Mouse (Mus musculus) myocyte (in vitro differentiated cells): ENCODE data around the gene Lcmt1.

Experiments used
- CEBPB ChIP-seq: IDR thresholded peaks from 2 replicates; pipeline ENCODE4 v1.6.1; 2011; ENCODE audit warnings: mild to moderate bottlenecking, moderate library complexity; ENCODE audit not compliant: poor library complexity, insufficient read depth, severe bottlenecking
- E2F4 ChIP-seq: IDR thresholded peaks from one replicate; pipeline ENCODE4 v1.6.1; 2011; ENCODE audit warnings: mild to moderate bottlenecking, control low read depth, moderate library complexity; ENCODE audit not compliant: insufficient read depth
- MAX ChIP-seq: IDR thresholded peaks from one replicate; pipeline ENCODE4 v1.6.1; 2011; ENCODE audit warnings: low read depth, mild to moderate bottlenecking, control low read depth
- MYOD1 ChIP-seq, 3 experiments: IDR thresholded peaks; one replicate each; pipeline ENCODE4 v1.6.1; 2011; ENCODE audit warnings: control low read depth in 2 of 3, low read depth in 2 of 3, mild to moderate bottlenecking in 2 of 3, moderate library complexity in 1 of 3; ENCODE audit not compliant: insufficient read length in 2 of 3, control insufficient read depth in 1 of 3
- MYOG ChIP-seq, 3 experiments: IDR thresholded peaks; one replicate each; pipeline ENCODE4 v1.6.1; 2011; ENCODE audit warnings: control low read depth in 2 of 3, low read depth in 2 of 3, mild to moderate bottlenecking in 2 of 3; ENCODE audit not compliant: insufficient read length in 2 of 3, control insufficient read depth in 1 of 3, insufficient read depth in 1 of 3
- POLR2A ChIP-seq: IDR thresholded peaks from one replicate; pipeline ENCODE4 v1.6.1; 2011; ENCODE audit warnings: low read depth, mild to moderate bottlenecking, control low read depth, moderate library complexity; ENCODE audit not compliant: insufficient read length
- REST ChIP-seq: IDR thresholded peaks from one replicate; pipeline ENCODE4 v1.6.1; 2011; ENCODE audit warnings: mild to moderate bottlenecking, control low read depth, moderate library complexity; ENCODE audit not compliant: insufficient read depth, insufficient read length
- TCF12 ChIP-seq: IDR thresholded peaks from one replicate; pipeline ENCODE4 v1.6.1; 2011; ENCODE audit warnings: mild to moderate bottlenecking, control low read depth; ENCODE audit not compliant: poor library complexity, insufficient read depth, severe bottlenecking
- USF1 ChIP-seq: IDR thresholded peaks from one replicate; pipeline ENCODE4 v1.6.1; 2011; ENCODE audit warnings: low read depth, mild to moderate bottlenecking, control low read depth, moderate library complexity

- TF ChIP-seq POLR2A (no peak), USF1 (no peak), TCF12 (no peak), MYOG (IDR thresholded peaks at IDR 0.05; ENCODE audit: control insufficient read depth in 1 of 3, insufficient read depth in 1 of 3, insufficient read length in 2 of 3, low read depth in 2 of 3) (no peak), E2F4 (no peak), MYOD1 (IDR thresholded peaks at IDR 0.05; ENCODE audit: control insufficient read depth in 1 of 3, insufficient read length in 2 of 3, low read depth in 2 of 3) (no peak), REST (no peak), CEBPB (no peak), MAX (no peak)
Observed at GRCm38 (mm10) chr7:123345041-123345544, 24.5 kb upstream of the Lcmt1 start.
